Mouse (Mus musculus) stomach, postnatal 0 days (tissue): Measurements from ENCODE around the gene Enpep. TPM values are rescaled to one million over a fixed set of nuclear protein-coding genes. Genes with fewer than 3 reads are reported as not detected.

Source experiments
- ATAC-seq: fragments of 200-750 bp; cut with Nextera tagmentation; 2 replicates; pipeline ENCODE4 v1.8.0; 2017; ENCODE audit not compliant: low FRiP score, low TSS enrichment
- DNase-seq: peaks from one replicate; pipeline ENCODE4 v3.0.0-alpha.2; 2016; ENCODE audit warnings: low spot score
- H3K27ac ChIP-seq: fragments of 300-500 bp; sonication (generic); replicated peaks from 2 replicates; pipeline ENCODE4 v1.5.1; 2014; ENCODE audit warnings: mild to moderate bottlenecking, control low read depth
- H3K27me3 ChIP-seq: fragments of 300-500 bp; sonication (generic); 2 replicates; pipeline ENCODE4 v1.6.1; 2014; ENCODE audit warnings: low read length; ENCODE audit not compliant: control insufficient read depth, insufficient read depth
- H3K36me3 ChIP-seq: fragments of 300-500 bp; sonication (generic); 2 replicates; pipeline ENCODE4 v1.6.1; 2014; ENCODE audit warnings: low read length, mixed read lengths; ENCODE audit not compliant: control insufficient read depth, insufficient read depth
- H3K4me1 ChIP-seq: fragments of 300-500 bp; sonication (generic); replicated peaks from 2 replicates; pipeline ENCODE4 v1.6.1; 2014; ENCODE audit warnings: antibody characterized with exemption; ENCODE audit not compliant: control insufficient read depth, insufficient read depth
- H3K4me2 ChIP-seq: fragments of 300-500 bp; sonication (generic); replicated peaks from 2 replicates; pipeline ENCODE4 v1.6.1; 2014; ENCODE audit warnings: low read depth, mild to moderate bottlenecking, control low read depth, moderate library complexity
- H3K4me3 ChIP-seq: fragments of 300-500 bp; sonication (generic); 2 replicates; pipeline ENCODE4 v1.5.1; 2014; ENCODE audit warnings: low read depth, low read length, control low read depth
- H3K9ac ChIP-seq: fragments of 300-500 bp; sonication (generic); 2 replicates; pipeline ENCODE4 v1.6.1; 2014; ENCODE audit warnings: mild to moderate bottlenecking, low read length, control low read depth, mixed read lengths
- H3K9me3 ChIP-seq: fragments of 300-500 bp; sonication (generic); 2 replicates; pipeline ENCODE4 v1.6.1; 2016; ENCODE audit warnings: low read length; ENCODE audit not compliant: control insufficient read depth
- CTCF ChIP-seq: IDR thresholded peaks from 2 replicates; pipeline ENCODE4 v1.5.1; 2016; ENCODE audit warnings: antibody characterized with exemption, low read depth, mild to moderate bottlenecking, moderate library complexity
- EP300 ChIP-seq: optimal IDR thresholded peaks from 2 replicates; pipeline ENCODE3; 2016; ENCODE audit warnings: antibody characterized with exemption
- WGBS: fragments of 180-500 bp; shearing (Covaris S2); extraction: QIAGEN DNeasy Blood & Tissue Kit; methylation state at CpG from one replicate; pipeline ENCODE4 v1.1.7; 2014; 5-methylcytosine and 5-hydroxymethylcytosine counted together
- polyA plus RNA-seq: library from polyadenylated mRNA; unstranded; fragments of >200 nt; fragmentation: Nextera tagmentation; extraction: Ambion mirVana; gene quantifications from 2 replicates; pipeline ENCODE4 v1.2.1, GENCODE M21; 2015

The Enpep gene
- polyA plus RNA-seq, 1 experiment from 2014 or later: 6.3 TPM

DNA sequence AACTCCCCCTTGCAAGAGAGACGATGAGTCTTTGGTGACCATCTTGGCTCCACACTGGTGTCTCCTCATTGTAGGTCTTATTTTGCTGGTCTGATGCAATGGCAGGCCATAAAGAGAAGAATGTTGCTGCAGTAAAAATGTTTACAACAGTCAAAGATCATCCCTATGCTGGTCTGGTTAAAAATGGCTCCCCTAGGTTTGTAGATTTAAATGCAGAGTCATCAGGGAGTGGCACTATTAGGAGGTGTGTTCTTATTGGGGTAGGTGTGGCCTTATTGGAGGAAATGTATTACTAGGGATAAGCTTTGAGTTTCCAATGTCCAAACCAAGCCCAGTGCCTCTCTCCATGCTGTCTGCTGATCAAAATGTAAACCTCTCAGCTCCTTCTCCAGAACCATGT, 10.2 kb upstream of the Enpep start:
- TF ChIP-seq CTCF (no peak), EP300 (no peak)
- WGBS: 97% methylated on average over 1 of the region's 1 CpGs
- Histone ChIP-seq H3K9me3 (no peaks in the 10 kb centered on the region), H3K36me3 (no peaks in the 10 kb centered on the region), H3K27ac (no peak overlapping the region), H3K27me3 (no peaks in the 10 kb centered on the region), H3K4me1 (no peaks in the 10 kb centered on the region), H3K4me2 (no peak overlapping the region), H3K4me3 (no peak overlapping the region), H3K9ac (no peak overlapping the region)
- DNase-seq: no peak
- no peak for ATAC-seq

DNA sequence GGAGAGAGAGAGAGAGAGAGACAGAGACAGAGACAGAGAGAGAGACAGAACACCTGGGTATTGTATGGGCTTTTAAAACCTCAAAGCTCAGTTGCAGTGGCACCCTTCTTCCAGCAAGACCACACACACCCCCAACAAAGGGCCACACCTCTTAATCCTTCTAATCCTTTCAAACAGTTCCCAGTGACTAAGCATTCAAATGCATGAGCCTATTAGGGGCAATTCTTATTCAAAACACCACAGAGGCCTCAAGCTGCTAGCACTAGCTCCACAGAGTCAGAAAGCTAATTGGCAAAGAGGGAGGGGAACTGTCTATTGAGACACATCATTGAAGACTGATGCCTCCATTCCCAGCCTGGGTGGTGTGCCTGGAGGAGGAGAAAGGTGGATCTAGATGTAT, 8.5 kb upstream of the Enpep start:
- Histone ChIP-seq H3K9ac (no peak overlapping the region), H3K36me3 (no peaks in the 10 kb centered on the region)

DNA sequence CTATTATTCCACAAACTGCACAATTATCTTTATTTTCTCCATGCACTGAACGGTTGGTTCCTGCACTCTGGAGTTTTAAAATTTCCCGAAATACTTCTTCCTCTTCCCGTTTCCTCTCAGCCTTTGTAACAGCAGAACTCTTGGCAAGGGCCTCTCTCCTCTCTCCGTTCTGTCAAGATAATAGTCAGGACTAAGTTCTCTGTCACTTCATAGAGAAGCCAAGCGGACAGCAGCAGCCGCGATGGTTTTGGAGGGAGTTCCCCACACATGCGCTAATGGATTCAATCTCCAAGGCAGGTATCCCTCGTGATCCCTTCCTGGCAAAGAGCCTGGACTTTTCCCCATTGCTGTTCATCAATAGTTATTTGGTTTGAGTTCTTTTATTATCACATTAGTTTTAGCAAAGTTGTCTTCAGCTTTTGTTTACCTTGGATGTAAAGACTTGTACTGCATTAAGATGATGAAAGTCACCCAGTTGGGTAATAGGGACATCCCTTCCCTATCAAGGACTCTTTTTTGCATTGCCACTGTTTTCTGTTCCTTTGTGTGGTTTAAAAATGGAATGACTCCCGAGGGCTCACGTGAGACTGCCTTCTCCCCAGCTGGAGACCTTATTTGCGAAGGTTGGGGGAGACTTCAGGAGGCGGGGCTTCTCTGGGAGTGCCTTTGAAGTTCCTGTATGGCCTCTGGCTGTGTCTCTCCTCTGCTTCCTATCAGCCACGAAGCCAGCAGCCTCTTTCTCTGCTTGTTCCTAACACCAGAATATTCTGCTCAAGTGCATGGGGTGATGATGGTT, 6.0 kb upstream of the Enpep start:
- WGBS: 22% methylated on average over 14 of the region's 14 CpGs
- H3K4me2 ChIP-seq: peak overlapping the region; percentile 29; the same call in 1 of the 2 replicates
- no peak for ATAC-seq
- H3K27me3 ChIP-seq: no peaks in the 10 kb centered on the region
- DNase-seq: no peak
- no peak overlapping the region for H3K27ac ChIP-seq
- no peaks in the 10 kb centered on the region for H3K9me3 ChIP-seq
- no peaks in the 10 kb centered on the region for H3K4me1 ChIP-seq
- TF ChIP-seq CTCF (no peak), EP300 (no peak)
- no peak overlapping the region for H3K4me3 ChIP-seq
- H3K9ac ChIP-seq: no peak overlapping the region
- H3K36me3 ChIP-seq: no peaks in the 10 kb centered on the region

More for the DNA sequence above, 8.5 kb upstream of the Enpep start:
- ATAC-seq (no peak), DNase-seq (no peak)
- no peaks in the 10 kb centered on the region for H3K9me3 ChIP-seq
- no peak overlapping the region for H3K4me2 ChIP-seq
- no peak overlapping the region for H3K27ac ChIP-seq
- TF ChIP-seq EP300 (no peak), CTCF (no peak)
- H3K27me3 ChIP-seq: no peaks in the 10 kb centered on the region
- H3K4me1 ChIP-seq: no peaks in the 10 kb centered on the region
- no peak overlapping the region for H3K4me3 ChIP-seq

DNA sequence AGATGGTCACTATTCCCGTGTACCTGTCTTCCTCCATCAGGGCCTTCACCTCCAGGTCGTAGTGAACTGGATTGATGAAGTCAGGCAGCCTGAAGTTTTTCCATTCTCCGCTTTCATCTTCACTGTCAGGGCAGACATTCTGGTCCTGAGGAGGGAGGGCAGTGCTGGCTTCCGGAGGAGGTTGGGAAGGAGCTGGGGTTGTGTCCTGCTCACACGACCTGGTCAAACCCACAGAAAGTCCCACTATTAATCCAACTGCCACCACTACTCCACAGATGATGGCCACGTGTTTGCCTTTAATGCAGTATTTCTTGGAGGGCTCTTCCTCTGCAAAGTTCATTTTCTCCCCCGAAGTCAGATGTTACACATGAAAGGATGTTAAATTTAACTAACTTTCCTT, 378 bp downstream of the Enpep start:
- no peak for TF ChIP-seq EP300
- no peak for TF ChIP-seq CTCF
- Histone ChIP-seq H3K36me3 (no peaks in the 10 kb centered on the region), H3K9me3 (no peaks in the 10 kb centered on the region), H3K9ac (no peak overlapping the region), H3K4me2 (peak overlapping the region; percentile 55), H3K27me3 (no peaks in the 10 kb centered on the region), H3K4me3 (peak overlapping the region; percentile 32), H3K4me1 (no peaks in the 10 kb centered on the region), H3K27ac (no peak overlapping the region)
- DNase-seq (no peak), ATAC-seq (no peak)
- 35% methylated on average over 7 of the region's 7 CpGs for WGBS

DNA sequence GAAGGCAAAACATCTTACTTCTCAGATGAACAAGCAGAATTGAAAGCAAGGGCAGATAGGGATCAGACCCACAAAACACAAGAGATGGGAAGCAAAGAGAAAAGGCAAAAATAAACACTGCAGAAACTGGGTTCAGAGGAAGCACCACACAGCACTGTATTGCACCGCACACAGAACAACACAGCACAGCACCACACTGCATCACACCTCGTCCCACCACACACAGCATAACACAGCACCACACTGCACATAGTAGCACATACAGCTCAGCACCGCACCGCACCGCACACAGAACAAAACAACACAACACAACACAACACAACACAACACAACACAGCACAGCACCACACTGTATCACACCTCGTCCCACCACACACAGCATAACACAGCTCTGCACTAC, 1.1 kb downstream of the Enpep start:
- no peaks in the 10 kb centered on the region for H3K4me1 ChIP-seq
- no peak overlapping the region for H3K27ac ChIP-seq
- peak overlapping the region; percentile 32; the same call in 1 of the 2 replicates for H3K4me3 ChIP-seq
- H3K9ac ChIP-seq: no peak overlapping the region
- ATAC-seq: no peak
- peak overlapping the region; percentile 55; the same call in 1 of the 2 replicates for H3K4me2 ChIP-seq
- no peaks in the 10 kb centered on the region for H3K27me3 ChIP-seq
- 85% methylated on average over 6 of the region's 6 CpGs for WGBS
- no peaks in the 10 kb centered on the region for H3K36me3 ChIP-seq
- no peaks in the 10 kb centered on the region for H3K9me3 ChIP-seq
- no peak for TF ChIP-seq EP300
- TF ChIP-seq CTCF: no peak
- no peak for DNase-seq

DNA sequence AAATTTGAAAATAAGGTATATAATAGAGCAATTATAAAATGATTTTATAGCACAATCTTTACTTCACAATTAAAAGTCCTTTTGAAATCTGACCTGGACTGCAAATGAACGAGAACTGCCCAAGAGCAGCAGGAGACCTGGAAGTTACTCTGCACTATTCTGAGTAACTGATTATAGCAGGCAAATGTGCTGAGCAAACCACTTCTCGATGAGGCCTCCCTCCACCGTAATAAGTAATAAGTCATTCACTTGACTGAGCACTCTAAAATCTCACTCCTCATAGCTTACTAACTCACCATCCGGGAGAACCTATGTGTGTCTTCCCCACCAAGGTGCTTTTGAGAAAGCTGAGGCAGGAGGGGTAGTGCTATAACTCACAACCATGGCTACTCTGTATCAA, 4.5 kb downstream of the Enpep start:
- ATAC-seq (no peak), DNase-seq (no peak)
- no peak overlapping the region for H3K4me3 ChIP-seq
- H3K9ac ChIP-seq: no peak overlapping the region
- no peaks in the 10 kb centered on the region for H3K36me3 ChIP-seq
- 75% methylated on average over 4 of the region's 4 CpGs for WGBS
- no peaks in the 10 kb centered on the region for H3K4me1 ChIP-seq
- no peaks in the 10 kb centered on the region for H3K27me3 ChIP-seq
- TF ChIP-seq CTCF: no peak
- no peak for TF ChIP-seq EP300
- H3K4me2 ChIP-seq: no peak overlapping the region
- H3K27ac ChIP-seq: no peak overlapping the region
- H3K9me3 ChIP-seq: no peaks in the 10 kb centered on the region
